Mouse (Mus musculus) adrenal gland, postnatal 36 days (tissue): ENCODE data around the gene Ccl21a. TPM values are rescaled to one million over a fixed set of nuclear protein-coding genes. Genes with fewer than 3 reads are reported as not detected.
"Not testable (repeated sequence)": the region's sequence is repeated elsewhere in the genome, so short reads cannot be mapped to it uniquely, and the experiment has no call there.

ENCODE experiments used
- DNase-seq, 2 experiments: peaks; one replicate each; pipeline ENCODE4 v3.0.0; 2021; ENCODE audit warnings: mixed read lengths in 1 of 2
- long read RNA-seq, 2 experiments: library from polyadenylated mRNA; stranded (forward); transcript quantifications; one replicate each; pipeline ENCODE4 v2.0.0; 2021; ENCODE audit warnings: borderline sequencing depth in 2 of 2
- total RNA-seq, 2 experiments: library from RNA; stranded (reverse); gene quantifications; 2 replicates each; pipeline ENCODE4 v1.2.3; 2021

Gene Ccl21a
- 1 to 10 TPM; 2.7 to 5.5 TPM for total RNA-seq
- long read RNA-seq, experiment 1, partial matches to known transcripts = 0 of 2 reads
- long read RNA-seq, experiment 1, other reads (novel, unspliced or antisense) = 0 of 2 reads
- long read RNA-seq, experiment 2, partial matches to known transcripts = 0 of 2 reads
- long read RNA-seq, experiment 2, other reads (novel, unspliced or antisense) = 0 of 2 reads

GRCm38 (mm10) chr4:42773893-42774292, at the start of gene Ccl21a:
TSS of gene Ccl21a (minus strand) at chr4:42773993.
- not testable (repeated sequence) for DNase-seq

- DNase-seq = not testable (repeated sequence)
Observed at GRCm38 (mm10) chr4:42756477-42756876, 17.3 kb downstream of the Ccl21a start, which contains the start of gene Ccl19. TSS of gene Ccl19 (minus strand) at chr4:42756577.

- not testable (repeated sequence) for DNase-seq
Observed at GRCm38 (mm10) chr4:42735245-42735644, 38.5 kb downstream of the Ccl21a start, which contains the start of gene 4930578G10Rik. TSS of gene 4930578G10Rik (plus strand) at chr4:42735545.

Other genes starting within 250 kb of the Ccl21a start
- gene Fam205a2, start 245.8 kb downstream of the Ccl21a start, total RNA-seq = not detected
- not detected for gene Gm10591, start 161.8 kb downstream of the Ccl21a start, total RNA-seq
- 10 to 100 TPM in 1 of 2 experiments, 1 to 10 TPM in 1; 8.9 to 11.1 TPM for gene Gm2564, start 144.3 kb downstream of the Ccl21a start, total RNA-seq
- gene Ccl27b, start 118.7 kb downstream of the Ccl21a start, total RNA-seq = 1 to 10 TPM; 3.7 to 8.7 TPM
- not detected for gene Il11ra2, start 112.1 kb downstream of the Ccl21a start, total RNA-seq
- under 1 TPM in 1 of 2 experiments, not detected in 1; 0.40 TPM for gene 4930578G10Rik, start 38.4 kb downstream of the Ccl21a start, total RNA-seq
- gene Ccl19, start 17.4 kb downstream of the Ccl21a start, total RNA-seq = 1 to 10 TPM; 2.4 to 2.9 TPM
- not detected for gene Fam205a1, start 79.9 kb upstream of the Ccl21a start, total RNA-seq
- under 1 TPM; 0.16 to 0.20 TPM for gene Gm12394, start 82.8 kb upstream of the Ccl21a start, total RNA-seq
- gene Fam205c, start 100.2 kb upstream of the Ccl21a start, total RNA-seq = not detected
- 1 to 10 TPM; 1.3 to 1.8 TPM for gene Phf24, start 142.7 kb upstream of the Ccl21a start, total RNA-seq
- gene Dnajb5, start 175.8 kb upstream of the Ccl21a start, total RNA-seq = 10 to 100 TPM; 10.9 to 35.1 TPM
- not detected for gene 1700022I11Rik, start 195.6 kb upstream of the Ccl21a start, total RNA-seq
- 100 to 1,000 TPM; 332 to 368 TPM for gene Vcp, start 226.5 kb upstream of the Ccl21a start, total RNA-seq
- 10 to 100 TPM in 1 of 2 experiments, 1 to 10 TPM in 1; 6.3 to 14.2 TPM for gene Fancg, start 236.5 kb upstream of the Ccl21a start, total RNA-seq